Mouse (Mus musculus): ENCODE measurements around the gene Casp7. TPM values are rescaled to one million over a fixed set of nuclear protein-coding genes. Genes with fewer than 3 reads are reported as not detected.

The Casp7 gene
- polyA plus RNA-seq, 1 experiment from 2014 or later = 17.2 TPM

GRCm38 (mm10) chr19:56364563-56364962 is 32.4 kb upstream of the Casp7 start:
- Histone ChIP-seq H3K9ac (replicated peaks; ENCODE audit: low read length) (no peak overlapping the region), H3K36me3 (ENCODE audit: control insufficient read depth, insufficient read depth, low read length) (no peaks in the 10 kb centered on the region), H3K27ac (replicated peaks; ENCODE audit: low read depth, low read length) (no peak overlapping the region), H3K4me1 (ENCODE audit: control insufficient read depth, insufficient read depth, low read length) (peaks cover 4% of the 10 kb centered on the region; the same call in 1 of the 2 replicates), H3K4me3 (replicated peaks; ENCODE audit: low read depth, low read length) (no peak overlapping the region), H3K4me2 (ENCODE audit: low read length) (no peak overlapping the region), H3K27me3 (ENCODE audit: control insufficient read depth, insufficient read depth, low read length) (no peaks in the 10 kb centered on the region), H3K9me3 (ENCODE audit: control insufficient read depth, low read length) (no peaks in the 10 kb centered on the region)
- 91% methylated on average over 8 of the region's 8 CpGs for WGBS
- ATAC-seq (ENCODE audit: low FRiP score, low TSS enrichment) (no peak), DNase-seq (no peak)

GRCm38 (mm10) chr19:56366168-56366567 is 30.8 kb upstream of the Casp7 start:
- Histone ChIP-seq H3K9ac (replicated peaks; ENCODE audit: low read length) (no peak overlapping the region), H3K9me3 (ENCODE audit: control insufficient read depth, low read length) (no peaks in the 10 kb centered on the region), H3K4me2 (ENCODE audit: low read length) (no peak overlapping the region), H3K36me3 (ENCODE audit: control insufficient read depth, insufficient read depth, low read length) (no peaks in the 10 kb centered on the region), H3K27me3 (ENCODE audit: control insufficient read depth, insufficient read depth, low read length) (no peaks in the 10 kb centered on the region), H3K27ac (replicated peaks; ENCODE audit: low read depth, low read length) (no peak overlapping the region), H3K4me3 (replicated peaks; ENCODE audit: low read depth, low read length) (no peak overlapping the region), H3K4me1 (ENCODE audit: control insufficient read depth, insufficient read depth, low read length) (peaks cover 4% of the 10 kb centered on the region; the same call in 1 of the 2 replicates)
- 78% methylated on average over 11 of the region's 11 CpGs for WGBS
- ATAC-seq (ENCODE audit: low FRiP score, low TSS enrichment) (no peak), DNase-seq (no peak)

GRCm38 (mm10) chr19:56366625-56367024 is 30.3 kb upstream of the Casp7 start:
- Histone ChIP-seq H3K9me3 (ENCODE audit: control insufficient read depth, low read length) (no peaks in the 10 kb centered on the region), H3K9ac (replicated peaks; ENCODE audit: low read length) (no peak overlapping the region), H3K36me3 (ENCODE audit: control insufficient read depth, insufficient read depth, low read length) (no peaks in the 10 kb centered on the region), H3K27me3 (ENCODE audit: control insufficient read depth, insufficient read depth, low read length) (no peaks in the 10 kb centered on the region), H3K27ac (replicated peaks; ENCODE audit: low read depth, low read length) (no peak overlapping the region), H3K4me2 (ENCODE audit: low read length) (no peak overlapping the region), H3K4me3 (replicated peaks; ENCODE audit: low read depth, low read length) (no peak overlapping the region), H3K4me1 (ENCODE audit: control insufficient read depth, insufficient read depth, low read length) (peaks cover 4% of the 10 kb centered on the region; the same call in 1 of the 2 replicates)
- no peak for DNase-seq
- 83% methylated on average over 9 of the region's 9 CpGs for WGBS
- ATAC-seq (ENCODE audit: low FRiP score, low TSS enrichment) = no peak

GRCm38 (mm10) chr19:56367778-56368177 is 29.2 kb upstream of the Casp7 start:
- DNase-seq (no peak), ATAC-seq (ENCODE audit: low FRiP score, low TSS enrichment) (no peak)
- no peak overlapping the region for H3K27ac ChIP-seq (replicated peaks; ENCODE audit: low read depth, low read length)
- no peaks in the 10 kb centered on the region for H3K9me3 ChIP-seq (ENCODE audit: control insufficient read depth, low read length)
- no peak overlapping the region for H3K9ac ChIP-seq (replicated peaks; ENCODE audit: low read length)
- no peak overlapping the region for H3K4me2 ChIP-seq (ENCODE audit: low read length)
- H3K36me3 ChIP-seq (ENCODE audit: control insufficient read depth, insufficient read depth, low read length) = no peaks in the 10 kb centered on the region
- H3K27me3 ChIP-seq (ENCODE audit: control insufficient read depth, insufficient read depth, low read length) = no peaks in the 10 kb centered on the region
- peaks cover 4% of the 10 kb centered on the region; the same call in 1 of the 2 replicates for H3K4me1 ChIP-seq (ENCODE audit: control insufficient read depth, insufficient read depth, low read length)
- H3K4me3 ChIP-seq (replicated peaks; ENCODE audit: low read depth, low read length) = no peak overlapping the region
- WGBS = 94% methylated on average over 7 of the region's 7 CpGs

GRCm38 (mm10) chr19:56368912-56369311 is 28.0 kb upstream of the Casp7 start:
- H3K27me3 ChIP-seq (ENCODE audit: control insufficient read depth, insufficient read depth, low read length) = no peaks in the 10 kb centered on the region
- H3K9me3 ChIP-seq (ENCODE audit: control insufficient read depth, low read length) = no peaks in the 10 kb centered on the region
- no peak overlapping the region for H3K27ac ChIP-seq (replicated peaks; ENCODE audit: low read depth, low read length)
- DNase-seq (no peak), ATAC-seq (ENCODE audit: low FRiP score, low TSS enrichment) (no peak)
- H3K4me2 ChIP-seq (ENCODE audit: low read length) = no peak overlapping the region
- H3K4me3 ChIP-seq (replicated peaks; ENCODE audit: low read depth, low read length) = no peak overlapping the region
- 88% methylated on average over 7 of the region's 7 CpGs for WGBS
- H3K36me3 ChIP-seq (ENCODE audit: control insufficient read depth, insufficient read depth, low read length) = no peaks in the 10 kb centered on the region
- H3K4me1 ChIP-seq (ENCODE audit: control insufficient read depth, insufficient read depth, low read length) = peaks cover 4% of the 10 kb centered on the region; the same call in 1 of the 2 replicates
- H3K9ac ChIP-seq (replicated peaks; ENCODE audit: low read length) = no peak overlapping the region

- ATAC-seq (ENCODE audit: low FRiP score, low TSS enrichment) = no peak
- H3K27me3 ChIP-seq (ENCODE audit: control insufficient read depth, insufficient read depth, low read length) = no peaks in the 10 kb centered on the region
- H3K36me3 ChIP-seq (ENCODE audit: control insufficient read depth, insufficient read depth, low read length) = no peaks in the 10 kb centered on the region
- H3K4me2 ChIP-seq (ENCODE audit: low read length) = no peak overlapping the region
- H3K4me3 ChIP-seq (replicated peaks; ENCODE audit: low read depth, low read length) = no peak overlapping the region
- no peaks in the 10 kb centered on the region for H3K4me1 ChIP-seq (ENCODE audit: control insufficient read depth, insufficient read depth, low read length)
- no peak for DNase-seq
- WGBS = 91% methylated on average over 6 of the region's 6 CpGs
- no peak overlapping the region for H3K27ac ChIP-seq (replicated peaks; ENCODE audit: low read depth, low read length)
- no peaks in the 10 kb centered on the region for H3K9me3 ChIP-seq (ENCODE audit: control insufficient read depth, low read length)
- H3K9ac ChIP-seq (replicated peaks; ENCODE audit: low read length) = no peak overlapping the region
These were observed 26.4 kb upstream of the Casp7 start for GRCm38 (mm10) chr19:56370389-56371150.

- H3K27me3 ChIP-seq (ENCODE audit: control insufficient read depth, insufficient read depth, low read length) = no peaks in the 10 kb centered on the region
- ATAC-seq (ENCODE audit: low FRiP score, low TSS enrichment) (no peak), DNase-seq (no peak)
- H3K9me3 ChIP-seq (ENCODE audit: control insufficient read depth, low read length) = no peaks in the 10 kb centered on the region
- no peak overlapping the region for H3K4me2 ChIP-seq (ENCODE audit: low read length)
- no peak overlapping the region for H3K4me3 ChIP-seq (replicated peaks; ENCODE audit: low read depth, low read length)
- no peak overlapping the region for H3K27ac ChIP-seq (replicated peaks; ENCODE audit: low read depth, low read length)
- 83% methylated on average over 7 of the region's 7 CpGs for WGBS
- no peak overlapping the region for H3K9ac ChIP-seq (replicated peaks; ENCODE audit: low read length)
- no peaks in the 10 kb centered on the region for H3K36me3 ChIP-seq (ENCODE audit: control insufficient read depth, insufficient read depth, low read length)
- no peaks in the 10 kb centered on the region for H3K4me1 ChIP-seq (ENCODE audit: control insufficient read depth, insufficient read depth, low read length)
These were observed 24.7 kb upstream of the Casp7 start for GRCm38 (mm10) chr19:56372226-56372625.

GRCm38 (mm10) chr19:56373246-56373645 is 23.7 kb upstream of the Casp7 start:
- 96% methylated on average over 5 of the region's 5 CpGs for WGBS
- ATAC-seq (ENCODE audit: low FRiP score, low TSS enrichment) (no peak), DNase-seq (no peak)
- H3K4me2 ChIP-seq (ENCODE audit: low read length) = no peak overlapping the region
- no peak overlapping the region for H3K9ac ChIP-seq (replicated peaks; ENCODE audit: low read length)
- no peaks in the 10 kb centered on the region for H3K9me3 ChIP-seq (ENCODE audit: control insufficient read depth, low read length)
- H3K27ac ChIP-seq (replicated peaks; ENCODE audit: low read depth, low read length) = no peak overlapping the region
- H3K4me3 ChIP-seq (replicated peaks; ENCODE audit: low read depth, low read length) = no peak overlapping the region
- no peaks in the 10 kb centered on the region for H3K4me1 ChIP-seq (ENCODE audit: control insufficient read depth, insufficient read depth, low read length)
- H3K36me3 ChIP-seq (ENCODE audit: control insufficient read depth, insufficient read depth, low read length) = no peaks in the 10 kb centered on the region
- no peaks in the 10 kb centered on the region for H3K27me3 ChIP-seq (ENCODE audit: control insufficient read depth, insufficient read depth, low read length)

- no peak overlapping the region for H3K27ac ChIP-seq (replicated peaks; ENCODE audit: low read depth, low read length)
- WGBS = 70% methylated on average over 10 of the region's 10 CpGs
- ATAC-seq (ENCODE audit: low FRiP score, low TSS enrichment) = no peak
- H3K4me1 ChIP-seq (ENCODE audit: control insufficient read depth, insufficient read depth, low read length) = no peaks in the 10 kb centered on the region
- no peak overlapping the region for H3K4me3 ChIP-seq (replicated peaks; ENCODE audit: low read depth, low read length)
- no peak overlapping the region for H3K9ac ChIP-seq (replicated peaks; ENCODE audit: low read length)
- no peaks in the 10 kb centered on the region for H3K9me3 ChIP-seq (ENCODE audit: control insufficient read depth, low read length)
- no peaks in the 10 kb centered on the region for H3K36me3 ChIP-seq (ENCODE audit: control insufficient read depth, insufficient read depth, low read length)
- H3K4me2 ChIP-seq (ENCODE audit: low read length) = no peak overlapping the region
- H3K27me3 ChIP-seq (ENCODE audit: control insufficient read depth, insufficient read depth, low read length) = no peaks in the 10 kb centered on the region
- no peak for DNase-seq
These were observed 22.9 kb upstream of the Casp7 start for GRCm38 (mm10) chr19:56374011-56374410.
